Mouse (Mus musculus): ENCODE data around the gene Ywhab. TPM values are rescaled to one million over a fixed set of nuclear protein-coding genes. Genes with fewer than 3 reads are reported as not detected.
A peak's percentile ranks its signal among the peaks of the same experiment; 100 is the strongest.

Gene Ywhab
- polyA plus RNA-seq, 1 experiment: 52.8 TPM

GRCm38 (mm10) chr2:164025150-164025549 is 30.4 kb downstream of the Ywhab start, which contains the start of gene Pabpc1l:
Gene Pabpc1l, plus strand, starts transcription at chr2:164025450.
- Histone ChIP-seq H3K4me1 (ENCODE audit: control insufficient read depth, insufficient read depth, low read length) (no peaks in the 10 kb centered on the region), H3K4me3 (replicated peaks; ENCODE audit: extremely low read depth, low read depth, low read length) (no peak within 1 kb of the TSS)
- TF ChIP-seq POLR2A (IDR thresholded peaks at IDR 0.05; ENCODE audit: borderline replicate concordance, extremely low read depth, low read depth, low read length) (no peak), CTCF (IDR thresholded peaks at IDR 0.05; ENCODE audit: insufficient read depth, low read length) (no peak)
- no peak for DNase-seq
- 83% methylated on average over 16 of the region's 16 CpGs for WGBS

DNA sequence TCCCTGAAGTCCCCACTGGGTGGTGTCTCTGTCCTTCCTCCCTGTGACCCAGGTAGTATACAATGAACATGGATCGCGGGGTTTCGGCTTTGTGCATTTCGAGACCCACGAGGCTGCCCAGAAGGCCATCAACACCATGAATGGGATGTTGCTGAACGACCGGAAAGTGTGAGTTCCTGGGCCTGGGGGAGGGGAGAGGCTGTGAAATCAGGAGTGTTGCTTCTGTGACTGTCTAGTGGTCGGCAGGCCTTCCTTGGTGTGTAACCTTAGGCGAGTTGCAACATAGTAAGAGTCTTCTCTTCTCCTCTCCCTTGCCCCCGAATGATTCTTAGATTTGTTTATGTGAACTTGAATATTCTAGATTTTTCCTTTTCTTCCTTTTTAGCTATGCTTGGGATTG is 36.4 kb downstream of the Ywhab start:
- H3K4me3 ChIP-seq (replicated peaks; ENCODE audit: extremely low read depth, low read depth, low read length): no peak overlapping the region
- 64% methylated on average over 10 of the region's 10 CpGs for WGBS
- no peaks in the 10 kb centered on the region for H3K4me1 ChIP-seq (ENCODE audit: control insufficient read depth, insufficient read depth, low read length)
- TF ChIP-seq CTCF (IDR thresholded peaks at IDR 0.05; ENCODE audit: insufficient read depth, low read length) (no peak), POLR2A (IDR thresholded peaks at IDR 0.05; ENCODE audit: borderline replicate concordance, extremely low read depth, low read depth, low read length) (no peak)
- DNase-seq: no peak

DNA sequence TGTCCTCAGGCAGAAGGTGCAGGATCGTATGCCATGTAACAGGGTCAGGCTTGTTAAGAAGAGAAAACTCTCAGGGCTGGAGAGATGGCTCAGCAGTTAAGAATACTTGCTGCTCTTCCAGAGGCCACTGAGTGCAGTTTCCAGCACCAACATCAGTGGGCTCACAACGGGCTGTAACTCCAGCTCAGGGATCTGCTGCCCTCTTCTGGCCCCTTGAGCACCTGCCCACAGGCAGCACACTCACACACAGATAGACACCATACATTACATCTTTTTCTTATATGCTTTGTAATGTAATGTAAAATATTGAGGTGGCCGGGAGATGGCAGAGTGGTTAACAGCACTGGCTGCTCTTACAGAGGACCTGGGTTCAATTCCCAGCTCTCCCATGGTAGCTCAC is 38.2 kb downstream of the Ywhab start:
- TF ChIP-seq POLR2A (IDR thresholded peaks at IDR 0.05; ENCODE audit: borderline replicate concordance, extremely low read depth, low read depth, low read length): no peak
- TF ChIP-seq CTCF (IDR thresholded peaks at IDR 0.05; ENCODE audit: insufficient read depth, low read length): no peak
- 89% methylated on average over 3 of the region's 3 CpGs for WGBS
- DNase-seq: no peak
- Histone ChIP-seq H3K4me1 (ENCODE audit: control insufficient read depth, insufficient read depth, low read length) (no peaks in the 10 kb centered on the region), H3K4me3 (replicated peaks; ENCODE audit: extremely low read depth, low read depth, low read length) (no peak overlapping the region)

- no peak for TF ChIP-seq CTCF (IDR thresholded peaks at IDR 0.05; ENCODE audit: insufficient read depth, low read length)
- TF ChIP-seq POLR2A (IDR thresholded peaks at IDR 0.05; ENCODE audit: borderline replicate concordance, extremely low read depth, low read depth, low read length): no peak
- H3K4me1 ChIP-seq (ENCODE audit: control insufficient read depth, insufficient read depth, low read length): no peaks in the 10 kb centered on the region
- WGBS: 57% methylated on average over 10 of the region's 10 CpGs
- no peak for DNase-seq
- no peak overlapping the region for H3K4me3 ChIP-seq (replicated peaks; ENCODE audit: extremely low read depth, low read depth, low read length)
These were observed 41.8 kb downstream of the Ywhab start for GRCm38 (mm10) chr2:164036520-164037019.

GRCm38 (mm10) chr2:164038407-164039028 is 43.8 kb downstream of the Ywhab start:
- TF ChIP-seq POLR2A (IDR thresholded peaks at IDR 0.05; ENCODE audit: borderline replicate concordance, extremely low read depth, low read depth, low read length) (no peak), CTCF (IDR thresholded peaks at IDR 0.05; ENCODE audit: insufficient read depth, low read length) (no peak)
- WGBS: 96% methylated on average over 1 of the region's 1 CpGs
- Histone ChIP-seq H3K4me3 (replicated peaks; ENCODE audit: extremely low read depth, low read depth, low read length) (no peak overlapping the region), H3K4me1 (ENCODE audit: control insufficient read depth, insufficient read depth, low read length) (no peaks in the 10 kb centered on the region)
- no peak for DNase-seq

- 76% methylated on average over 6 of the region's 6 CpGs for WGBS
- TF ChIP-seq POLR2A (IDR thresholded peaks at IDR 0.05; ENCODE audit: borderline replicate concordance, extremely low read depth, low read depth, low read length): no peak
- TF ChIP-seq CTCF (IDR thresholded peaks at IDR 0.05; ENCODE audit: insufficient read depth, low read length): no peak
- no peak for DNase-seq
- Histone ChIP-seq H3K4me3 (replicated peaks; ENCODE audit: extremely low read depth, low read depth, low read length) (no peak overlapping the region), H3K4me1 (ENCODE audit: control insufficient read depth, insufficient read depth, low read length) (no peaks in the 10 kb centered on the region)
These were observed 46.2 kb downstream of the Ywhab start for GRCm38 (mm10) chr2:164040949-164041348.

DNA sequence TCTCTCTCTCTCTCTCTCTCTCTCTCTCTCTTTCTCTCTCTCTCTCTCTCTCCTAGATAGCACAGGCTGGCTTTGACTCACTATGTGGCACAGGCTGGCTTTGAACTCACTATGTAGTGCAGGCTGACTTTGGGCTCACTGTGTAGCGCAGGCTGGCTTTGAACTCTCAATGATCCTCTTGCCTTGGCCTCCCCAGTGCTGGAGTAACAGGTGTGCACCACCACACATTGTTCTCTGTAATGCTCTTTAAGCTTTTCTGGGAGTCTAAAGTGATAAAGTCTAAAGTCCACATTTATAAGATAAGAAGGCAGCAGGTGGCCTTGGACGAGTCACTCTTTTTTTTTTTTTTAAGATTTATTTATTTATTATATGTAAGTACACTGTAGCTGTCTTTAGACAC is 46.8 kb downstream of the Ywhab start:
- H3K4me3 ChIP-seq (replicated peaks; ENCODE audit: extremely low read depth, low read depth, low read length): no peak overlapping the region
- WGBS: 85% methylated on average over 2 of the region's 2 CpGs
- DNase-seq: no peak
- TF ChIP-seq CTCF (IDR thresholded peaks at IDR 0.05; ENCODE audit: insufficient read depth, low read length): no peak
- TF ChIP-seq POLR2A (IDR thresholded peaks at IDR 0.05; ENCODE audit: borderline replicate concordance, extremely low read depth, low read depth, low read length): no peak
- no peaks in the 10 kb centered on the region for H3K4me1 ChIP-seq (ENCODE audit: control insufficient read depth, insufficient read depth, low read length)

- no peak for TF ChIP-seq POLR2A (IDR thresholded peaks at IDR 0.05; ENCODE audit: borderline replicate concordance, extremely low read depth, low read depth, low read length)
- TF ChIP-seq CTCF (IDR thresholded peaks at IDR 0.05; ENCODE audit: insufficient read depth, low read length): no peak
- Histone ChIP-seq H3K4me3 (replicated peaks; ENCODE audit: extremely low read depth, low read depth, low read length) (peak overlapping the region; percentile 36), H3K4me1 (ENCODE audit: control insufficient read depth, insufficient read depth, low read length) (no peaks in the 10 kb centered on the region)
- peak; percentile 51 for DNase-seq
- 6% methylated on average over 13 of the region's 16 CpGs for WGBS
These were observed 52.5 kb downstream of the Ywhab start for GRCm38 (mm10) chr2:164047197-164047690.

DNA sequence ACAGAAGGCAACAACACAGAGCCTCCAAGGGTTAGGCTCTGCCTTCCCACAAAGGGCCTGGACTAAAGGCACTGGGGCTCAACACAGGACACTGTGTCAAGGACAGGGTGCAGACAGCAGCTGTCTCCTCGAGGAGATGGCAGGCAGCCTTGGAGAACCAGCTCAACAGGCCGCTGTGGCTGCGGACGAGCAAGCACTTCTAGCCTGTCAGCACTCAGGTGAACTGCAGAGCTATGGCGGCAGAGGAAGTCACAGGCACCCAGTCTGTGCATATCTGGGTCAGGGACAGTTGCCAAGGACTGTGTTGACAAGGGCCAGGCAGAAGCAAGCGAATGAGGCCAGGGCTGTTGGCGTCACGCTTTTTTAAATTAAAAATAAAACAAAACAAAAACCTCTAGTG is 59.0 kb downstream of the Ywhab start:
- TF ChIP-seq CTCF (IDR thresholded peaks at IDR 0.05; ENCODE audit: insufficient read depth, low read length): no peak
- no peak for DNase-seq
- Histone ChIP-seq H3K4me3 (replicated peaks; ENCODE audit: extremely low read depth, low read depth, low read length) (no peak overlapping the region), H3K4me1 (ENCODE audit: control insufficient read depth, insufficient read depth, low read length) (no peaks in the 10 kb centered on the region)
- 66% methylated on average over 8 of the region's 8 CpGs for WGBS

GRCm38 (mm10) chr2:164054671-164055070 is 59.9 kb downstream of the Ywhab start:
- WGBS: 96% methylated on average over 8 of the region's 8 CpGs
- Histone ChIP-seq H3K4me3 (replicated peaks; ENCODE audit: extremely low read depth, low read depth, low read length) (no peak overlapping the region), H3K4me1 (ENCODE audit: control insufficient read depth, insufficient read depth, low read length) (no peaks in the 10 kb centered on the region)
- DNase-seq: no peak
- no peak for TF ChIP-seq CTCF (IDR thresholded peaks at IDR 0.05; ENCODE audit: insufficient read depth, low read length)
- TF ChIP-seq POLR2A (IDR thresholded peaks at IDR 0.05; ENCODE audit: borderline replicate concordance, extremely low read depth, low read depth, low read length): no peak
